Mouse (Mus musculus): ENCODE data around the gene Fnbp4. TPM values are rescaled to one million over a fixed set of nuclear protein-coding genes. Genes with fewer than 3 reads are reported as not detected.

Fnbp4 gene
- polyA plus RNA-seq, 1 experiment from 2014 or later = 129 TPM

DNA sequence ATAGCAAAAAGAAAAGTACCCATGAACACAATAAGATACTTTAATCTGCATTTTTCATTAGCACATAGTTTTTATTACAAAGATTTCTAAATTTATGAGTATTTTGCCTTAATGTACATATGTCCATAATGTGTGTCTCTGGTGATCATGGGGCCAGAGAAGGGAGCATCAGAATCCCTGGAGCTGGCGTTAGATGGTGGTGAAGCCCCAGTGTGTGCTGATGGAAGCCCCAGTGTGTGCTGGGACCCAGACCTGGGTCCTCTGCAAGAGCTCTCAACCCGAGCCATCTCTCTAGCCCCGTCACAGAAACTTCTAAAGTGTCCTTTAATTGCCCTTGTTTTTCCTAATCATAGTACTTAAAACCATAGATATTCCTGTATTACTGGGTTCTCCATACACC, 5.8 kb upstream of the Fnbp4 start:
- Histone ChIP-seq H3K4me3 (replicated peaks; ENCODE audit: low read length) (no peak overlapping the region), H3K27ac (ENCODE audit: low read length) (no peak overlapping the region), H3K27me3 (replicated peaks; ENCODE audit: control insufficient read depth, insufficient read depth, low read length) (no peaks in the 10 kb centered on the region), H3K4me1 (replicated peaks; ENCODE audit: control insufficient read depth, insufficient read depth, low read length) (no peaks in the 10 kb centered on the region), H3K9ac (replicated peaks; ENCODE audit: low read depth, low read length) (no peak overlapping the region), H3K36me3 (ENCODE audit: control insufficient read depth, insufficient read depth) (peaks cover 12% of the 10 kb centered on the region), H3K9me3 (ENCODE audit: control insufficient read depth, low read length) (no peaks in the 10 kb centered on the region), H3K4me2 (ENCODE audit: low read length) (no peak overlapping the region)
- 93% methylated on average over 3 of the region's 3 CpGs for WGBS
- no peak for ATAC-seq

GRCm38 (mm10) chr2:90739921-90740320, 5.2 kb upstream of the Fnbp4 start:
- Histone ChIP-seq H3K36me3 (ENCODE audit: control insufficient read depth, insufficient read depth) (peaks cover 12% of the 10 kb centered on the region), H3K4me3 (replicated peaks; ENCODE audit: low read length) (no peak overlapping the region), H3K9ac (replicated peaks; ENCODE audit: low read depth, low read length) (no peak overlapping the region), H3K27ac (ENCODE audit: low read length) (no peak overlapping the region), H3K4me1 (replicated peaks; ENCODE audit: control insufficient read depth, insufficient read depth, low read length) (no peaks in the 10 kb centered on the region), H3K9me3 (ENCODE audit: control insufficient read depth, low read length) (no peaks in the 10 kb centered on the region), H3K27me3 (replicated peaks; ENCODE audit: control insufficient read depth, insufficient read depth, low read length) (no peaks in the 10 kb centered on the region), H3K4me2 (ENCODE audit: low read length) (no peak overlapping the region)
- no peak for ATAC-seq
- 82% methylated on average over 5 of the region's 5 CpGs for WGBS

DNA sequence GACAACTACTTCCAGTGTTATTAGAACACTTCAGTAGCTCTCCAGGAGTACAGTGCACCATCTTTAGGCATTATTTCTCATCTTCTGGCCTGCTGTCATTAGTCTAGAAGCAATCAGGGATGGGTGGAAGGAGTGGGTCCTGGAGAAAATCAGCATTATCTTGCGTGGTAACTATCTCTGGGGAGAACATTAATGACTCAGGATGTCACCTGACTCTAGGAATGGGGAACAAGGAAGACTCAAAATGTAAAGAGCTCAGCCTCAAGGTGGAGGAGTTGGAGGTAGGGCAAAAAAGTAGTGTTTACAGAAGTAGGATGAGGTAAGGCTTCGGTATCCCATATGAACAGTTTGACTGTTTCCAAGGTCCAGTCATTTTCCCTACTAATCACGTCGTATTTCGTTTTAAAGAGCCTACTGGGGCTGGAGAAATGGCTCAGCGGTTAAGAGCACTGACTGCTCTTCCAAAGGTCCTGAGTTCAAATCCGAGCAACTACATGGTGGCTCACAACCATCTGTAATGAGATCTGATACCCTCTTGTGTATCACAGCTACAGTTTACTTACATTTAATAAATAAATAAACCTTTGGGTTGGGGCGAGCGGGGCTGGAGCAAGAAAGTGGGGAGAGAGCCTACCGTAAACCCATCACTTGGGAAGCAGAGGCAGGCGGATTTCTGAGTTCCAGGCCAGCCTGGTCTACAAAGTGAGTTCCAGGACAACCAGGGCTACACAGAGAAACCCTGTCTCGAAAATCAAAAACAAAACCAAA, 701 bp upstream of the Fnbp4 start:
- 72% methylated on average over 12 of the region's 12 CpGs for WGBS
- H3K27ac ChIP-seq (ENCODE audit: low read length) = peak overlapping the region; percentile 92
- H3K4me3 ChIP-seq (replicated peaks; ENCODE audit: low read length) = peak overlapping the region; percentile 71
- H3K9me3 ChIP-seq (ENCODE audit: control insufficient read depth, low read length) = no peaks in the 10 kb centered on the region
- peak overlapping the region; percentile 47 for H3K9ac ChIP-seq (replicated peaks; ENCODE audit: low read depth, low read length)
- ATAC-seq = peak; percentile 0; the same call in 1 of the 2 replicates
- peaks cover 17% of the 10 kb centered on the region for H3K4me1 ChIP-seq (replicated peaks; ENCODE audit: control insufficient read depth, insufficient read depth, low read length)
- H3K27me3 ChIP-seq (replicated peaks; ENCODE audit: control insufficient read depth, insufficient read depth, low read length) = no peaks in the 10 kb centered on the region
- H3K4me2 ChIP-seq (ENCODE audit: low read length) = peak overlapping the region; percentile 57
- H3K36me3 ChIP-seq (ENCODE audit: control insufficient read depth, insufficient read depth) = no peaks in the 10 kb centered on the region

DNA sequence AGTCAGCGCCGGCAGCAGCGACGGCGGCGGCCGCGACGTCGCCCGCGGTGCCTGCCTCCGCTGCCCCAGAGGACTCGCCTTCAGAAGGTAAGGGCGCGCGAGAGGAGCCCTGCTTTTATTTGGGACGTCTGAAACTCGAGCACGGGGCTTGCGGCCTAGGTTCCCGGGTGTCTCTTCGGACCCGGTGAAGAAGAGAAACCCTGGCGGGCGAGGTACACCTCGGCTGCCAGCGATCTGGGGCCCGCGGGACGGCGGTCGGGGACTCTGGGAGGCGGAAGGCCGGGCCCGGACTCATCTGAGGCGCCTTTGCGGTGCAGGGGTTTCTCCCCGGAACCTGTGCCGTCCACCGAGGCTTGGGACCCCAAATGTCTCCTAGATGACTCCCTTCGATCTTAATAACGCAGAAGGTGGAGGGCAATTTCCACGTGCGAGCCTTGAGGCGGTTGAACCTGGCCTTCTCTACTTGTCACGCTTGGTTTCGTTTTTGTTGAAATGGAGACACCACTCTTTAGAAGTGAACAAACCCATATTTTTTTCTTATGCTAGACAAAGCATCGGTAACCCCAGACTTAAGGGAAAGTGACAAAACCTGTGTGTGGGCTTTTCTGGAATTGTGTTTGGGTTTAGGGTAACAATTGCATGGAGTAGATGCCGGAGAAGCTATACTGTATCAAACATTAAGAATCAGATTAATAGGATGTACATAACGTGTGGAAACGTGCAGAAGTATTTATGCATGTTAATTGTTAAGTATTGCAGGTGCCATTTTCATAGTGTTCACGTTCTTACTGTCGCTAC, 769 bp downstream of the Fnbp4 start:
- peaks cover 23% of the 10 kb centered on the region for H3K4me1 ChIP-seq (replicated peaks; ENCODE audit: control insufficient read depth, insufficient read depth, low read length)
- peak; percentile 56 for ATAC-seq
- under 1% methylated on average over 53 of the region's 54 CpGs for WGBS

GRCm38 (mm10) chr2:90746538-90746865, 1.3 kb downstream of the Fnbp4 start:
- H3K4me2 ChIP-seq (ENCODE audit: low read length) = peak overlapping the region; percentile 50
- peaks cover 7% of the 10 kb centered on the region for H3K36me3 ChIP-seq (ENCODE audit: control insufficient read depth, insufficient read depth)
- H3K9ac ChIP-seq (replicated peaks; ENCODE audit: low read depth, low read length) = peak overlapping the region; percentile 76
- H3K4me3 ChIP-seq (replicated peaks; ENCODE audit: low read length) = peak overlapping the region; percentile 71
- H3K27ac ChIP-seq (ENCODE audit: low read length) = no peak overlapping the region
- no peaks in the 10 kb centered on the region for H3K27me3 ChIP-seq (replicated peaks; ENCODE audit: control insufficient read depth, insufficient read depth, low read length)
- peaks cover 23% of the 10 kb centered on the region for H3K4me1 ChIP-seq (replicated peaks; ENCODE audit: control insufficient read depth, insufficient read depth, low read length)
- no peak for ATAC-seq
- WGBS = 15% methylated on average over 4 of the region's 4 CpGs
- H3K9me3 ChIP-seq (ENCODE audit: control insufficient read depth, low read length) = no peaks in the 10 kb centered on the region

More for the DNA sequence above, 769 bp downstream of the Fnbp4 start:
- no peaks in the 10 kb centered on the region for H3K27me3 ChIP-seq (replicated peaks; ENCODE audit: control insufficient read depth, insufficient read depth, low read length)
- peak overlapping the region; percentile 50 for H3K4me2 ChIP-seq (ENCODE audit: low read length)
- peak overlapping the region; percentile 71 for H3K4me3 ChIP-seq (replicated peaks; ENCODE audit: low read length)
- H3K36me3 ChIP-seq (ENCODE audit: control insufficient read depth, insufficient read depth) = peaks cover under 1% of the 10 kb centered on the region
- no peaks in the 10 kb centered on the region for H3K9me3 ChIP-seq (ENCODE audit: control insufficient read depth, low read length)
- peak overlapping the region; percentile 92 for H3K27ac ChIP-seq (ENCODE audit: low read length)
- peak overlapping the region; percentile 76 for H3K9ac ChIP-seq (replicated peaks; ENCODE audit: low read depth, low read length)

DNA sequence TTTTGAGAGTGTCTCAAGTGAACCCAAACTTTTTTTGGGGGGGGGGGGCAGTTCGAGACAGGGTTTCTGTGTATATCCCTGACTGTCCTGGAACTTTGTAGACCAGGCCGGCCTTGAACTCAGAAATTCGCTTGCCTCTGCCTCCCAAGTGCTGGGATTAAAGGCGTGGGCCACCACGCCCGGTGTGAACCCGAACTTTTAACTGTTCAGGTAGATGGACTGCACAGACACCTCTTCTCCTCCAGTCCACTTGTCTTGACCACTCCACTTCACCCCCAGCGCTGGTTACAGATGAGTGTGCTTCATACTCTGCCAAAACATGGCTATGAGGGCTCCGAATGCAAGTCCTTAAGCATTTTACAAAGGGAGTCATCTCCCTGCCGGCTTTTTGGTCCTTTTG, 2.0 kb downstream of the Fnbp4 start:
- Histone ChIP-seq H3K4me3 (replicated peaks; ENCODE audit: low read length) (no peak overlapping the region; the same call in none of the 2 replicates), H3K4me1 (replicated peaks; ENCODE audit: control insufficient read depth, insufficient read depth, low read length) (peaks cover 23% of the 10 kb centered on the region), H3K27ac (ENCODE audit: low read length) (no peak overlapping the region), H3K9me3 (ENCODE audit: control insufficient read depth, low read length) (no peaks in the 10 kb centered on the region), H3K36me3 (ENCODE audit: control insufficient read depth, insufficient read depth) (peaks cover 8% of the 10 kb centered on the region), H3K9ac (replicated peaks; ENCODE audit: low read depth, low read length) (no peak overlapping the region), H3K4me2 (ENCODE audit: low read length) (peak overlapping the region; percentile 50), H3K27me3 (replicated peaks; ENCODE audit: control insufficient read depth, insufficient read depth, low read length) (no peaks in the 10 kb centered on the region)
- 90% methylated on average over 10 of the region's 10 CpGs for WGBS
- ATAC-seq = no peak

DNA sequence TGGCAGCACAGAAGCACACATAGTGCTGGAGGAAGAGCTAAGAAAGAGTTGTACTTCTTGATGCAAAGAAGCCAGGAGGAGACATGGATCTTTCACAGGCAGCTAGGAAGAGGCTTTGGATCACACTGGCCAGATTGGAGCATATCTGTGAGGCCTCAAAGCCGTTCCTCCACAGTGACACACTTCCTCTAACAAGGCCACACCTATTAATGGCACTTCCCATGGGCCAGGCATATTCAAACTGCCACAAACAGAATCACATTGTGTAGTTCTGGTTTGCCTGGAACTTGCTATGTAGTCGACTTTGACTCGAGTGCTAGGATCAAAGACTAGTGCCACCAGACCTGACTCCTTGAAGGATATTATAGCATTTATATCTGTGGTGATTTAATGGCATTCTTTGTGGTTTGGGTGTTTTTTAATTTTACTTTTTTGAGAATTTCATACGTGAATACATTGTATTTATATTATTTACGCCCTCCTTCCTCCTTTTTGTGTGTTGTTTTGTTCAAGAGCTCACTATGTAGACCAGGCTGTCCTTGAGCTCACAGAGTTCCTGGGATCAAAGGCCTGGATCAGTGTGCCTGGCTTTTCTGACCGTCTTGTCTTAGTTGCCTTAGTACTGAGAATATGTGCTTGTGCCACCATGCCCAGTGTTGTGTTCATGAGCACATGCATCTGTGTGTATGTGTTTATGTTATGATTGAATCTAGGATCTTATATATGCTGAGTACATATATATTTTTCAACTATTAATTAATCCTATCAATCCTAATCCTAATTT, 4.7 kb downstream of the Fnbp4 start:
- no peak for ATAC-seq
- Histone ChIP-seq H3K4me1 (replicated peaks; ENCODE audit: control insufficient read depth, insufficient read depth, low read length) (peaks cover 23% of the 10 kb centered on the region), H3K9ac (replicated peaks; ENCODE audit: low read depth, low read length) (no peak overlapping the region), H3K9me3 (ENCODE audit: control insufficient read depth, low read length) (no peaks in the 10 kb centered on the region), H3K27me3 (replicated peaks; ENCODE audit: control insufficient read depth, insufficient read depth, low read length) (no peaks in the 10 kb centered on the region), H3K4me3 (replicated peaks; ENCODE audit: low read length) (no peak overlapping the region), H3K27ac (ENCODE audit: low read length) (no peak overlapping the region), H3K4me2 (ENCODE audit: low read length) (no peak overlapping the region), H3K36me3 (ENCODE audit: control insufficient read depth, insufficient read depth) (peaks cover 29% of the 10 kb centered on the region)
- 73% methylated on average over 6 of the region's 6 CpGs for WGBS

DNA sequence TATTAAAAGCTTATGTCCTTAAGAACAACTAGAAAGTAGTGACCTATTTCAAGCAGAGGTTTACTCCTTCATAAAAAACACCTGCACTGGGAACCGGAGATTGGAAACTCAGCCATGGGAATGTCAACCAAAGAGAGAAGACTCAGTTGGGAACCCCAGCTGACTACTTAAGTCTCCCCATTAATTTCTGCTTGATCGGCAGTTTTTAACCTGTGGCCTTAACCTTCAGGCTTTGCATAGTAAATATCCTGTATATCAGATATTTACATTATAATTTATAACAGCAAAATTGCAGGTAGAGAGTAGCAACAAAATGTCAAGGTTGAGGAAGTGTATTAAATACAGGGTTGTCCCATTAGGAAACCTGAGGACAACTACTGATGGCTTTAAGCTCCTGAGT, 8.4 kb downstream of the Fnbp4 start:
- no peak for ATAC-seq
- no peak overlapping the region for H3K4me2 ChIP-seq (ENCODE audit: low read length)
- 93% methylated on average over 2 of the region's 2 CpGs for WGBS
- no peaks in the 10 kb centered on the region for H3K27me3 ChIP-seq (replicated peaks; ENCODE audit: control insufficient read depth, insufficient read depth, low read length)
- no peak overlapping the region for H3K27ac ChIP-seq (ENCODE audit: low read length)
- H3K36me3 ChIP-seq (ENCODE audit: control insufficient read depth, insufficient read depth) = peaks cover 53% of the 10 kb centered on the region
- no peaks in the 10 kb centered on the region for H3K9me3 ChIP-seq (ENCODE audit: control insufficient read depth, low read length)
- peaks cover 13% of the 10 kb centered on the region for H3K4me1 ChIP-seq (replicated peaks; ENCODE audit: control insufficient read depth, insufficient read depth, low read length)
- H3K4me3 ChIP-seq (replicated peaks; ENCODE audit: low read length) = no peak overlapping the region
- no peak overlapping the region for H3K9ac ChIP-seq (replicated peaks; ENCODE audit: low read depth, low read length)

DNA sequence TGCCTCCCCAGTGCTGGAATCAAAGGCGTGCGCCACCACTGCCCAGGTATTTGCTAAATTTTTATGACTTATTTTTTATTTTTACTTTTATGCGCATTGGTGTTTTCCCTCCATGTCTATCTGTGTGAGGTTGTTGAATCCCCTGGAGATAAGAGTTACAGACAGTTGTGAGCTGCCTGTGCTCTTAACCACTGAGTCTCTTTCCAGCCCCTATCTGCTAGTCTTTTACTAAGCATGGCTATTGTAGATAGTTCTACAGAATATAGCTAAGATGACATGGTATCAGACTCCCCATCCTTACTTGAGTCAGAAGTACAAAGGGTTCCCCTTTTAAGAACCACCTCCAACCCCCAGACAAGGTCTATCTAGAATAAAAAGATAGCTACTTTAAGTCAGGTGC, 9.0 kb downstream of the Fnbp4 start:
- Histone ChIP-seq H3K9me3 (ENCODE audit: control insufficient read depth, low read length) (no peaks in the 10 kb centered on the region), H3K4me1 (replicated peaks; ENCODE audit: control insufficient read depth, insufficient read depth, low read length) (peaks cover 7% of the 10 kb centered on the region; the same call in 1 of the 2 replicates), H3K27ac (ENCODE audit: low read length) (no peak overlapping the region), H3K4me3 (replicated peaks; ENCODE audit: low read length) (no peak overlapping the region), H3K27me3 (replicated peaks; ENCODE audit: control insufficient read depth, insufficient read depth, low read length) (no peaks in the 10 kb centered on the region), H3K4me2 (ENCODE audit: low read length) (no peak overlapping the region), H3K9ac (replicated peaks; ENCODE audit: low read depth, low read length) (no peak overlapping the region), H3K36me3 (ENCODE audit: control insufficient read depth, insufficient read depth) (peaks cover 55% of the 10 kb centered on the region)
- no peak for ATAC-seq
- 95% methylated on average over 3 of the region's 3 CpGs for WGBS
